Comparison of ENCODE assay signal across 13 mouse cellular contexts in the genomic region with DNA sequence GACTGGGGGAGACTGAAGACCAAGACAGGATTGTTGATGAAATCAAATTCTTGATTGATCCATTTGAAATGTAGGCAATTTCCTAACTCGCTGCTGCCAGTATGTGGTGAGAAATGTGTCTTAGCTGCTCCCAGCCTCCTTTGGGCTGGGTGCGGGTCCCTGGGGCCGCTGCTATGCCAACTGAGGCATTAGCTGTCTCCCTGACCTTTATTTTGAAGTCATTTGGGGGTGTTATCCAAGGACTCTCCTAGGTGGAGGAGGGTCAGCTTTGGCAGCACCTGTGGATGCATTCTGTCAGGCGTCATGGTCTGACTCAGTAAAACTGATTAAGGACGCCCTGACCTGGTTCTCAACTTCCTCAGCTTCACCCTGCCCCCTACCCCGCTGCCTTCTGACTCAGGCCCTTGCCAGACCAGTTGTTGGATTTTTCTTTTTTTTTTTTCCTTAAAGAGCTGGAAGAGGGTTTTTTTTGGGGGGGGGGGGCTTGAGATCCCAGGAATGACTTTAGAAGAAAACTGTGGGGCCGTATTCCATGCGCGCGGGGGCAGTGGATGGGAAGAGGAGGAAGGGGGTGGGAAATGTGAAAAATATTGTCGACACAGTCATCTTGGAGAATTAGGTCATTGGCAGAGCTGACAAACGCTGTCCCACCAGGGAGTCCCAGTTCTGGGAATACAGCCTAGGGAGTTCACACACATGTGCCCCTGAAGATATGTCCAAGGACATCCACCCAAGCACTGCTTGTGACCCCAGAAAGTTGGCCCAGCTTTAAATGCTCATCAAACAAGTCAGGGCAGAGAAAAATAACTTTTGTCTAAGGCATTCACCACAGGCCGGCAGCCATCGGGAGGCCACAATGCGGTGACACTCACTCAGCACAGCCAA. TPM values are rescaled to one million over a fixed set of nuclear protein-coding genes. Genes with fewer than 3 reads are reported as not detected.
DNase-seq lines count a peak whose midpoint lies in the region; ATAC-seq and TF ChIP-seq lines count a peak whose summit lies in the region.
"Had no signal": no experiment of that assay in that cellular context is flagged by ENCODE, and none has a peak within 500 bp of the region (broad histone marks: within the 10 kb centered on the region; RNA-seq: fewer than 3 reads in every experiment).

No protein-coding gene starts in this region.

- no peak overlapping the region for H3K9ac ChIP-seq in heart, adult 2 months (ENCODE audit: low read depth, low read length)
- H3K9ac ChIP-seq in hindbrain, embryonic 12.5 days: no peak overlapping the region
- no peak overlapping the region for H3K9ac ChIP-seq in intestine, embryonic 16.5 days (ENCODE audit: low read depth, low read length)
- H3K9ac ChIP-seq: lung, embryonic 14.5 days had no signal

- intact Hi-C loops in heart, adult 2 months (cut with DNase I): loop anchor here (10.0 kb wide), 2 partner anchors 232 to 322 kb away; no protein-coding TSS in a partner anchor

- H3K4me1 ChIP-seq in heart, adult 2 months (ENCODE audit: control insufficient read depth, insufficient read depth, low read length): peaks cover 1% of the 10 kb centered on the region; the same call in 1 of the 2 replicates
- no peaks in the 10 kb centered on the region for H3K4me1 ChIP-seq in heart, embryonic 10.5 days
- no peaks in the 10 kb centered on the region for H3K4me1 ChIP-seq in hindbrain, embryonic 12.5 days
- H3K4me1 ChIP-seq in intestine, embryonic 16.5 days (ENCODE audit: control insufficient read depth, insufficient read depth, low read length): no peaks in the 10 kb centered on the region

- no peak overlapping the region for H3K4me2 ChIP-seq in hindbrain, embryonic 12.5 days (replicated peaks)
- H3K4me2 ChIP-seq in intestine, embryonic 16.5 days (ENCODE audit: low read depth, low read length): no peak overlapping the region
- H3K4me2 ChIP-seq: lung, embryonic 14.5 days had no signal

- H3K27ac ChIP-seq in heart, adult 2 months: peak overlapping the region; percentile 49
- H3K27ac ChIP-seq in heart, embryonic 10.5 days: no peak overlapping the region
- no peak overlapping the region for H3K27ac ChIP-seq in hindbrain, embryonic 12.5 days
- H3K27ac ChIP-seq in intestine, embryonic 16.5 days (ENCODE audit: low read length): no peak overlapping the region

- TF ChIP-seq EP300 in heart, adult 2 months (IDR thresholded peaks at IDR 0.05; ENCODE audit: insufficient read depth, low read depth, low read length): peak; percentile 72; the same call in 1 of the 2 replicates

- H3K79me2 ChIP-seq in heart, adult 2 months (replicated peaks; ENCODE audit: control insufficient read depth, insufficient read depth, low read length): no peaks in the 10 kb centered on the region

- WGBS in heart, adult 2 months: 59% methylated on average over 15 of the region's 15 CpGs
- WGBS in heart, embryonic 10.5 days: 72% methylated on average over 15 of the region's 15 CpGs
- 75% methylated on average over 15 of the region's 15 CpGs for WGBS in hindbrain, embryonic 12.5 days
- 74% methylated on average over 15 of the region's 15 CpGs for WGBS in intestine, embryonic 16.5 days

- no peaks in the 10 kb centered on the region for H3K27me3 ChIP-seq in heart, adult 2 months (ENCODE audit: control insufficient read depth, insufficient read depth, low read length)
- no peaks in the 10 kb centered on the region for H3K27me3 ChIP-seq in heart, embryonic 10.5 days (ENCODE audit: insufficient read depth, poor library complexity, severe bottlenecking)
- no peaks in the 10 kb centered on the region for H3K27me3 ChIP-seq in hindbrain, embryonic 12.5 days
- H3K27me3 ChIP-seq in intestine, embryonic 16.5 days (replicated peaks; ENCODE audit: control insufficient read depth, insufficient read depth, low read length): no peaks in the 10 kb centered on the region

- DNase-seq in heart, adult 2 months: peak; percentile 58 to 80
- DNase-seq in heart, embryonic 10.5 days (ENCODE audit: low spot score): no peak
- DNase-seq in Muller cell, postnatal 12 days (ENCODE audit: inconsistent ontology term): peak; percentile 90
- DNase-seq in cerebellum, adult 9-11 months: peak; percentile 77
- peak; percentile 27 to 51 for DNase-seq in kidney, postnatal 4 days
- DNase-seq: lung, embryonic 14.5 days had no signal

- no peak overlapping the region for H3K4me3 ChIP-seq in heart, adult 2 months
- H3K4me3 ChIP-seq in heart, embryonic 10.5 days: no peak overlapping the region
- no peak overlapping the region for H3K4me3 ChIP-seq in hindbrain, embryonic 12.5 days
- no peak overlapping the region for H3K4me3 ChIP-seq in intestine, embryonic 16.5 days (ENCODE audit: low read length)
- H3K4me3 ChIP-seq: erythroblast, embryonic 14.5 days had no signal

- H3K9me3 ChIP-seq in heart, embryonic 10.5 days: no peaks in the 10 kb centered on the region
- H3K9me3 ChIP-seq in hindbrain, embryonic 12.5 days (replicated peaks): no peaks in the 10 kb centered on the region
- H3K9me3 ChIP-seq in intestine, embryonic 16.5 days (ENCODE audit: control insufficient read depth, low read length): no peaks in the 10 kb centered on the region

- TF ChIP-seq POLR2A in heart, adult 2 months (IDR thresholded peaks at IDR 0.05; ENCODE audit: insufficient read depth, low read depth, low read length): no peak

- H3K36me3 ChIP-seq in heart, adult 2 months (ENCODE audit: control insufficient read depth, insufficient read depth, low read length): no peaks in the 10 kb centered on the region
- no peaks in the 10 kb centered on the region for H3K36me3 ChIP-seq in heart, embryonic 10.5 days
- no peaks in the 10 kb centered on the region for H3K36me3 ChIP-seq in hindbrain, embryonic 12.5 days
- no peaks in the 10 kb centered on the region for H3K36me3 ChIP-seq in intestine, embryonic 16.5 days (ENCODE audit: control insufficient read depth, insufficient read depth, low read length)

- ATAC-seq in hindbrain, embryonic 12.5 days (ENCODE audit: low FRiP score): no peak
- no peak for ATAC-seq in intestine, embryonic 16.5 days
- ATAC-seq in frontal cortex, adult (ENCODE audit: low TSS enrichment): no peak
- ATAC-seq: inflammation-experienced regulatory T-cells, adult 6 months had no signal

- no peak for TF ChIP-seq CTCF in heart, adult 2 months (IDR thresholded peaks at IDR 0.05)

RNA-seq across cellular contexts. Expression of gene Cela3a, which starts 12.7 kb away (rescaled TPM):
- total RNA-seq in heart, adult 2 months (2021): not detected
- polyA plus RNA-seq in heart, adult 2 months (2012; rRNA removed): not detected in 2 replicates
- polyA plus RNA-seq in heart, embryonic 10.5 days (2016; fragmentation: Nextera tagmentation; extraction: Ambion mirVana): not detected in 2 replicates
- polyA plus RNA-seq in hindbrain, embryonic 12.5 days (2016; fragmentation: Nextera tagmentation; extraction: Ambion mirVana): not detected in 2 replicates
- polyA plus RNA-seq in intestine, embryonic 16.5 days (2015; fragmentation: Nextera tagmentation; extraction: Ambion mirVana): 0.26 and 0.31 TPM in 2 replicates
- polyA plus RNA-seq: erythroblast, embryonic 14.5 days; inflammation-experienced regulatory T-cells, adult 6 months; lung, embryonic 14.5 days; neural tube, embryonic 14.5 days had no signal

RNA-seq across cellular contexts. Expression of gene Cela3b, which starts 33.5 kb away (rescaled TPM):
- not detected for total RNA-seq in heart, adult 2 months (2021)
- 0.32 TPM in 1 of 2 replicates, not detected in the other for polyA plus RNA-seq in heart, adult 2 months (2012; rRNA removed)
- not detected in 2 replicates for polyA plus RNA-seq in heart, embryonic 10.5 days (2016; fragmentation: Nextera tagmentation; extraction: Ambion mirVana)
- not detected in 2 replicates for polyA plus RNA-seq in hindbrain, embryonic 12.5 days (2016; fragmentation: Nextera tagmentation; extraction: Ambion mirVana)
- 237 and 402 TPM in 2 replicates for polyA plus RNA-seq in intestine, embryonic 16.5 days (2015; fragmentation: Nextera tagmentation; extraction: Ambion mirVana)
- polyA plus RNA-seq: erythroblast, embryonic 14.5 days; inflammation-experienced regulatory T-cells, adult 6 months; lung, embryonic 14.5 days; neural tube, embryonic 14.5 days had no signal

RNA-seq across cellular contexts. Expression of gene Cdc42, which starts 39.4 kb away (rescaled TPM):
- total RNA-seq in heart, adult 2 months (2021): 100 to 1,000 TPM; 136 to 137 TPM
- 68.4 and 141 TPM in 2 replicates for polyA plus RNA-seq in heart, adult 2 months (2012; rRNA removed)
- polyA plus RNA-seq in heart, embryonic 10.5 days (2016; fragmentation: Nextera tagmentation; extraction: Ambion mirVana): 550 and 560 TPM in 2 replicates
- polyA plus RNA-seq in hindbrain, embryonic 12.5 days (2016; fragmentation: Nextera tagmentation; extraction: Ambion mirVana): 666 and 694 TPM in 2 replicates
- 671 and 691 TPM in 2 replicates for polyA plus RNA-seq in intestine, embryonic 16.5 days (2015; fragmentation: Nextera tagmentation; extraction: Ambion mirVana)

RNA-seq across cellular contexts. Expression of gene 1700013G24Rik, which starts 56.2 kb away (rescaled TPM):
- not detected for total RNA-seq in heart, adult 2 months (2021)
- 0.38 and 0.57 TPM in 2 replicates for polyA plus RNA-seq in heart, adult 2 months (2012; rRNA removed)
- not detected in 2 replicates for polyA plus RNA-seq in heart, embryonic 10.5 days (2016; fragmentation: Nextera tagmentation; extraction: Ambion mirVana)
- not detected in 2 replicates for polyA plus RNA-seq in hindbrain, embryonic 12.5 days (2016; fragmentation: Nextera tagmentation; extraction: Ambion mirVana)
- not detected in 2 replicates for polyA plus RNA-seq in intestine, embryonic 16.5 days (2015; fragmentation: Nextera tagmentation; extraction: Ambion mirVana)
- total RNA-seq: adrenal gland, postnatal 4 days had no signal
- polyA plus RNA-seq: erythroblast, embryonic 14.5 days; inflammation-experienced regulatory T-cells, adult 6 months; lung, embryonic 14.5 days; neural tube, embryonic 14.5 days had no signal

Comparison
In these comparisons a context has a peak if more than half of its experiments do, and no peak if none do; other contexts are left out.
1. RNA of gene Cela3b, which starts 33.5 kb away (polyA plus RNA-seq): 237 to 402 TPM in intestine, embryonic 16.5 days; 0.32 TPM in heart, adult 2 months, not detected in heart, embryonic 10.5 days and not detected in hindbrain, embryonic 12.5 days; every median in the first group is over 100 times any median in the second.